Mouse (Mus musculus) cerebellum, adult (tissue): ENCODE measurements around the gene Sin3b.

Source experiments
- ATAC-seq: cut with Nextera tagmentation; 2 replicates; pipeline ENCODE4 v1.9.2; 2017; ENCODE audit warnings: mild to moderate bottlenecking, moderate library complexity, mixed read lengths; ENCODE audit not compliant: insufficient number of reproducible peaks, low FRiP score, low TSS enrichment

Sin3b gene

DNA sequence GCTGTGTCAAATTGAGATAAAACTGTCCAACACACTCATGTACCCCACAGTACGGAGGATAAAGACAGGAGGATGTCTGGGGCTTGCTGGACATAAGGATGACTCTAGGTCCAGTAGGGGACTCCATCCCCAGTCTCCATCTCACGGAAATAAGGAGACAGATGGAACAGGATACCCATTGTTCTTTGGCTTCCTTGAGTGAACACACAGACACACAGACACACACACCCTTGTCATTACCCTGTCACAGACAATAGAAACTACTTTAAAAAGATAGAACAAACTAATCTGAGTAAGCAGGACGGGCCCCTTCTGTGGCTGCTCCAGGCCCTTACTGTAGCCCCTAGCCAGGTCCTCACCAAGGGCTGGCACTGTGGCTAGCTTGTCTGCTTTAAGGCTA lies 29.2 kb downstream of the Sin3b start:
- ATAC-seq, result no peak

DNA sequence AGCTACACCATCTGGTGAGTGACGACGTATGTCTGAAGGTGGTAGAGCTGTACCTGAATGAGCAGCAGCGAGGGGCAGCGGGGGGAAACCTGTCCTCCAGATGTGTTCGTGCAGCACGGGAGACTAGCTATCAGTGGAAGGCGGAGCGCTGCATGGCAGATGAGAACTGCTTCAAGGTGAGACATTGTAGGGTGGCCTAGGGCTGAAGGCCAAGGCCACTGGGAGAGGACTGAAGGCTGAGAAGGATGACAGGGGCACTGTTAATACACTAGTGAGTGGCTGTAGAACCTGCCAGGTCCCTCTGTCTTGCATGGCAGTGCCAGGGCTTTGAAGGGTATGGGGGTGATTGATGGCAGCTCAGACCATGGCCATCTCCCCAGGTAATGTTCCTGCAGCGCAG lies 30.1 kb downstream of the Sin3b start:
- no peak for ATAC-seq

DNA sequence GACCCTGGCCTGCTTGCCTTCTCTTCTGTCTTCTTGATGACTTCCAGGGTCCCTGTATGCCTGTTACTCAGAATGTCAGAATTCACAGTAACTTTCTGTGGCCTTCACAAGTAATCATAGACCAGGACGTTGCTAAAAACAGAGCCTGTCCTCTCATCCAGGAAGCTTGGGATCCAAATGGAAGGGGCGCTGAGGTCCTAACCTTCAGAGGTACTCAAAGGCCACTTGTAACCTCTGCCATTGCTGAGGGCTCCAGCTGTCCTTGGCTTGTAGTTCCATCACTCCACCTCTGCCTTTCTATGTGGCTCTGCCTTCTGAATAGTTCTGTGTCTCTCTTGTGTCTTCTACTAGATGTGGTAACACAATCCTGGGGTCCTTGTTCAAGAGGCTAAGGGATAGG lies 30.7 kb downstream of the Sin3b start:
- no peak for ATAC-seq

DNA sequence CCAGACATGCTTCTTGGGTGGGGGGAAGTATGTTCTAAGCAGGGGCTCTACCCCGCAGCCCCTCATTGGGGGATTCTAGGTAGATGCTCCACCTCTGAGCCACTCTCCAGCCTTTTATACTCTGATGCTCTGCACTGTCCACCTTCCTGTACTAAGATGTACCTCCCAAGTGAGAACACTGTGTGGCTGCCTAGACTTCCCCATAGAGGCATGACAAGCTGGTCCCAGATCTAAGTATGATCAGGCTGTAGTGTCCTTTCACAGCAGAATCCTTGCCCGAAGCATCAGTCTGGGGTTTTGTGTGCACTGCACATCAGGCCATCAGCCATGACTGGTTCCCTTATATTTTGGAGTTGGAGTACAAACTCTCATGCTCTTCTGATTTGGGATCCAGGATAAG lies 32.9 kb downstream of the Sin3b start:
- ATAC-seq, result no peak

DNA sequence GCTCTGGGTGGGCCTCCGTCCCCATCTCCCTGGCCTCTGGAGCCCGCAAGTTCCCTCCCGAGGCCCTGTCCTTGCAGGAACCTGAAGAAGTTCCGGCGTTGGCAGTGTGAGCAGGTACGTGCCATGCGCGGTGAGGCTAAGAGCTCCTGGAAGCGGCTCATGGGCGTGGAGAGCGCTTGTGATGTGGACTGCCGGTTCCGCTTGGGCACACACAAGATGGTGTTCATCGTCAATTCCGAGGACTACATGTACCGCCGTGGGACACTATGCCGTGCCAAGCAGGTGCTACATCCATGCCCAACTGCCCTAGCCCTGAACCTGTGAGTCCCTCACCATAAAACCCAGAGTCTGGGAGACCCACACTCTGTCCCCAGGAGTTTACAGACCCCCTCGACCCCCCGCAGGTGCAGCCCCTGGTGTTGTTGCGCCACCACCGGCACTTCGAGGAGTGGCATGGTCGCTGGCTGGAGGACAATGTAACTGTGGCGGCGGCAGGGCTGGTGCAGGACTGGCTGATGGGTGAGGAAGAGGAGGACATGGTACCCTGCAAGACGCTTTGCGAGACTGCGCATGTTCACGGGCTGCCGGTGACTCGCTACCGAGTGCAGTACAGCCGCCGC lies 33.8 kb downstream of the Sin3b start:
- no peak for ATAC-seq

DNA sequence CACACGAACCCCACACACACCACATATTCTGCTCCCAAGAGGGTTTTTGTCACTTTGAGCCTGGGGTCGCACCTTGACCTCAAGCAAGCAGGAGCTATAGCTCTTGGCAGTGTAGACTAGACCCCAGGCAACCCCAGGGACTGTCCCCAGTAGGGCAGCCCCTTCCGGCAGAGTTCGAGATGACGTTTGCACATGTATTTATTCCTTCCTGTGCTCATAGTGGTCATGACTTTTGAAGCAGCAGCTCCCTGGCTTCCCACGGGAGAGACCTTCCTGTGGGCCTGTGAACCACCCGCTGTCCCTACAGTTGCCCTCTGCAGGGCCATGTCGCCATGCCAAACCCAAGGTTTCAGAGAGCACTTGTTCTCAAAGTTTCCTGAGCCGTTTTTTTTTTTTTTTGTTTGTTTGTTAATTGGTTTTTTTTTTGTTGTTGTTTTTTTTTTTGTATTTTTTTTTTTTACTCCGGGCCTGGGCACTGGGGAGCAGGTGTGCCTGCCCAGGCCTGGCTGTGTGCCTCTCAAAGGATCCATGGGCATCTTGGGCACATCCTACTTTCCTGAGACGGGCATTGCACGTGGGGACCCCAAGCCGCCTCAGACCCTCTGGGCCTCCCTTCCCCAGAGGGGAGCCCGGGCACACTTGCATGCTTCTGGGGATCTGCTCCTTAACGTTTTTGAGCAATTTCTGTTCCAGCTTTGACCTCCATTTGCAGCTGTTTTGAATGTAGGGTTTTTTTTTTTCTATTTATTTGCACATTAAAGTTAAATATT lies 34.5 kb downstream of the Sin3b start:
- ATAC-seq, result no peak

DNA sequence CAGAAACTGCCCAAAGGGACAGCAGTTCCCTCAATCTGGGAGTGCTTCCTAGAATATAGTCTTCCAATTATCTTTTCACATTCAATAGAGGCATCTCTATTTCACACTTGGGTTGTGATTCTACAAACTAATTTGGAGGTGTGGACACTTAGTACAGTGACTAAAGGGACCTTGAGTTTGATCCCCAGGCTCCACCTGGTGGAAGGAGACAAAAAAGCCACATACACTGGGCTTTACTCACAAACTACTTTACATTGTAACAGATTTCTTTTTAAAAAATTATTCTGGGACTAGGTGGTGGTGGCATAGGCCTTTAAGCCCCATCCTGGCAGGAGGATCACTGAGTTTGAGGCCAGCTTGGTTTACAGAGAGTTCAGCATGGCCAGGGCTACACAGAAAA lies 35.2 kb downstream of the Sin3b start:
- no peak for ATAC-seq

DNA sequence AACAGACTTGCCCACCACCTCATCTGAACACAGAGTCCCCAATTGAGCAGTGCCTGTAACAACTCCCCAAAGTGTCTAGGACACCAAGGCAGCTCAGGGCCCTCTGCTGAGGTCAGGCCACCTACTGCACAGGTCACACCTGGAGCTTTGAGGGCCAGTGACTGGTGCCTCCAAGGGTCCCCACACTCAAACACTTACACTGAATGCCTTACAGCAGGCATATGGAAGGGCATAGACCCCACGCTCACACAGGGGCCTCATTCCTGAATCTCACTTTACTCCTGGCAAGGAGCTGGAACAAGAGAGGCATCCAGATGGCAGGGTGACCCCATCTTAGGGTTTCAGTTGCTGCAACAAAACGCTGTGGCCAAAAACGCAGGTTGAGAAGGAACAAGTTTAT lies 37.1 kb downstream of the Sin3b start:
- no peak for ATAC-seq

DNA sequence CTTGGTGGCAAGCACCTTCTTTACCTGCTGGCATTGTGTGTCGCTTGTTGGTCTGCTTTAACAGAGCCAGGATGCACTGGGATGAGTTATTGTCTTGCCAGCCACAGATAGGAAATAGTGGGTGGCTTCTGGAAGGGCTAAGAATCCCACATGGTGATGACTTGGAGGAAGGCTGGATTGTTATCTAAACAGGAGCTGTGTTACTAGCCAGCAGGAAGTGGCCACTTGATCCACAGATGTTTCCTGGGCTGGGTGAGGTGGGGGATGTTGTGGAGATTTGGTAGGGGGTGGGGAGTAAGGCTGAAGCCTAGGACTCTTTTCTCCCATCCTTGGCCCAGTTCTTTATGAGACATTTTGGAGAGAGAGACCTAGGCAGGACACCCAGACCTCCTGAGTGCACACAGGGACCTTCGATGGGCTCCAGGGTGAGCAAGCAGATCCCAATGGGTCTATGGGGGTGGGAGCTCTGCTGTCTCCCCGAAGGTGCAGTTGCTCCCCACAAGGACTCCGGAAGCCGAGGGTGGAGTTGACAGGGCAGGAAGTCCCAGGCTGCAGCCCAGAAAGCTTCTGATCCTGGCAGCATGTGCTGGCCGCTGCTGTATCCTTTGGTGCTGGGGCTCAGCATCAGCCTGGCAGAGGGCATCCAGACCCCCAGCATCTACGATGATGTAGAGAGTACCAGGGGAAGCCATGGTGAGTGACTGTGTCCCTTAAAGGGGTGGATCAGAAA lies 38.4 kb downstream of the Sin3b start, which contains the start of gene F2rl3:
Gene F2rl3, plus strand, starts transcription at position 559 of the 730 bp plus-strand sequence.
- ATAC-seq, result no peak

DNA sequence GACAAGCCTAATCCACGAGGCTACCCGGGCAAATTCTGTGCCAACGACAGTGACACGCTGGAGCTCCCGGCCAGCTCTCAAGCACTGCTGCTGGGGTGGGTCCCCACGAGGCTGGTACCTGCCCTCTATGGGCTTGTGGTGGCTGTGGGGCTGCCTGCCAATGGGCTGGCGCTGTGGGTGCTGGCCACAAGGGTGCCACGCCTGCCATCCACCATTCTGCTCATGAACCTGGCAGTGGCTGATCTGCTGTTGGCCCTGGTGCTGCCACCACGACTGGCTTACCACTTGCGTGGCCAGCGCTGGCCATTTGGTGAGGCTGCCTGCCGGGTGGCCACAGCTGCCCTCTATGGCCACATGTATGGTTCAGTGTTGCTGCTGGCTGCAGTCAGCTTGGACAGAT lies 39.2 kb downstream of the Sin3b start:
- ATAC-seq, result no peak

DNA sequence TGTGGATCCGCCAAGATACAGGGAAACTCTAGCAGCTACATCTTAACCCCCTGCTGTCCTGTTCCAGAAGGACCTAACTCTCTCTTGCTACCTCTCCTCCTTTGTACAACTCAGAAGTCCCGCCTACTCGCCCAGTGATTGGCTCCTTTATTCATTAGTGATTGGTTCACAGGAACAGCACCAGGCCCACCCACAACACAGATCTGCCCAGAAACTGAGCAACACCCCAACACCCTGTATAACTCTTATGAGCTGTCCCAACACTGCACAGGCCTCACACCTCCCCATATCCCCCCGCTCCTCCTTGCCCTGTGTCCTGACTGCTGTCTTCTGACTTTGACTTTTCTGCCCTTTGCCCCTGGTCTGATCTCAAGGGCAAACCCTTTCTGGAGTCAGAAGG lies 42.6 kb downstream of the Sin3b start:
- no peak for ATAC-seq

DNA sequence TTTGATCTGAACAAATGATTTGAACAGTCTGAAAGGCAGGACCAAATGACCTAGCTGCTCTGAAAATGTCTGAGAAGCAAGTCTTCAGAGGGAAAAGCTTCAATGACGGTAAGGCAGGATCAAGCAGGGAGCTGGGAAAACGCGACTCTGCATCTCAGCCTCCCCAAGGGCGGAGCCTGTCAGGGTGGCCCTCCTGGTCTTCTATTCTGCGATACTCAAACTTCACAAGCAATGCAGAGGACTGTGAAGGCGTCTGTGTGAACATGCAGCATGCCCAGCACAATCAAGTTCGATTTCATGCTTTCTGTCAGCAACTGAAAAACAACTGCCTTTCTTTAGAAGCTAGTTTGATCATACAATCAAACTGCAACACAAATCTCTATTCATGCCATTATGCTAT lies 43.7 kb downstream of the Sin3b start:
- no peak for ATAC-seq

DNA sequence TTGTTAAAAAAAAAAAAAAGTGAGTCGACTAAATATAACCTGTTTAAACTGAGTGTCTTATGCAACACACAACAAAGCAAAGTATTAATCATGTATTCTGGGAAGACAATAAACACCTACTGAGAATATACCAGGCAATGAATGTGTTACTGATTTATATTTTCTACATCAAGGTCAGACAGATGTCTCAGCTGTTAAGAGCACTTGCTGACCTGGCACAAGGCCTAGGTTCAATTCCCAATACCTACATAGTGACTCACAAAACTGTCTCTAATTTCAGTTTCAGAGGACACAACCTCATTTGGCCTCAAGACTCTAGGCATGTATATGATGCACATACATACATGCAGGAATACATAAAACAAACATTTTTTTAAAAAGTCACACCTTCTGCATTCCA lies 54.7 kb downstream of the Sin3b start:
- ATAC-seq, result no peak

DNA sequence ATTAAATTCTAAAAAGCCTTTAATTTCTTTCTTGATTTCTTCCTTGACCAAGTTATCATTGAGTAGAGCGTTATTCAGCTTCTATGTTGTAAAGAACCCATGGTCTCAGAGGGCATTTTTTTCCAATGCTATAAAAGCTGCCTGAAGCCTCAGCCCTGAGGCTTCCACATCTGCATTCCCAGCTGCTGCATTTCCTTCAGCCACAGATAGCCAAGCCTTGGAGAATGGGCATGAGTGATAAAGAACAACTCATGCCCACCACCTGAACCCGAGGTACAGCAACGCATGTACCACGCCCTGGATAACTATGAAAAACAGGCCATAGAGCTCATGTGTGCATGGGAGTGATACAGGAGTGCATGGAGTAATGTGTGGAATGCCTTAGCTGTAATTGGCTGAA lies 57.6 kb downstream of the Sin3b start:
- no peak for ATAC-seq

DNA sequence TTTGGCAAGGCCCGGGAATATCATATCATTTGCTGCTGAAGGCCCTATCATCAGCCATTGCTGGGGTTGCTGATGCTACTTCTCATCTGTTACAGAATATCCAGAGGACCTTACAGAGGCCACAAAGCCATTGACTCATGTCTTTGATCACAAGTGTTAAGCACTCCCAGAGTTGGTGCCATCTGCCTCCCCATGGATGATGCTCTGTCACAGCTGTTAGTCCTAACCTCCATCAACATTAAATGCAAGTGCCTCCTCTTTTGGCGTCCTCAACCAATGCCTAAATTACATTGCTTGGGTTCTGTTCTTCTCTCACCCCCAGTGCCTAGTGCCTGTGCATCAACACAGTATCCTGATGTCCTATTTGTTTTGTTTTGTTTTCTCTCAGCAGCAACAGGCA lies 78.5 kb downstream of the Sin3b start:
- no peak for ATAC-seq
